Mouse (Mus musculus) cortical plate, adult 2 months (tissue): ENCODE measurements around the gene Gm4981.

Experiments
- CTCF ChIP-seq: fragments of 200-500 bp; IDR thresholded peaks from 2 replicates; pipeline ENCODE4 v1.5.1; 2011; ENCODE audit warnings: mild to moderate bottlenecking, control low read depth, low read length; ENCODE audit not compliant: insufficient read depth; ENCODE audit errors: extremely low read depth
- POLR2A ChIP-seq: fragments of 200-500 bp; IDR thresholded peaks from 2 replicates; pipeline ENCODE4 v1.6.1; 2011; ENCODE audit warnings: mild to moderate bottlenecking, low read length, control low read depth; ENCODE audit not compliant: insufficient read depth; ENCODE audit errors: extremely low read depth

DNA sequence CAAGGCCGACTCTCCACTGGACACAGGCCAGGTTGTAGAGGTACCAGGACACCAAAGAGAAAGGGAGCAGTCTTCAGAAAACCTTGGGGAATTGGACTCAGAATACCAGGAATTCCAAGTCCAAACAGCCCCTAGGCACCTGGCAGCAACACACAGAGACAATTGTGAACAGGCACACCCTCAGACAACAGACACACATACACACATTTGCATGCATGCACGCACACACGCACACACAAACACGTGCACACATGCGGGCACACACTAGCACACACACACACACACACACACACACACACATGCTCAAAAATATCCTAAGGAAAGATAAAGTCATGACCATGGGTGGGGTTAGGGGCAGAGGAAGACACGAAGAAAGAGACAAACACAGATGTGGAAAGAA is 15.8 kb downstream of the Gm4981 start:
- no peak for TF ChIP-seq CTCF
- no peak for TF ChIP-seq POLR2A
